Mouse (Mus musculus) myocyte (in vitro differentiated cells): ENCODE results near the gene Wdr82.

Experiments
- CEBPB ChIP-seq: IDR thresholded peaks from 2 replicates; pipeline ENCODE4 v1.6.1; 2011; ENCODE audit warnings: mild to moderate bottlenecking, moderate library complexity; ENCODE audit not compliant: poor library complexity, insufficient read depth, severe bottlenecking
- E2F4 ChIP-seq: IDR thresholded peaks from one replicate; pipeline ENCODE4 v1.6.1; 2011; ENCODE audit warnings: mild to moderate bottlenecking, control low read depth, moderate library complexity; ENCODE audit not compliant: insufficient read depth
- MAX ChIP-seq: IDR thresholded peaks from one replicate; pipeline ENCODE4 v1.6.1; 2011; ENCODE audit warnings: low read depth, mild to moderate bottlenecking, control low read depth
- MYOD1 ChIP-seq, 3 experiments: IDR thresholded peaks; one replicate each; pipeline ENCODE4 v1.6.1; 2011; ENCODE audit warnings: control low read depth in 2 of 3, low read depth in 2 of 3, mild to moderate bottlenecking in 2 of 3, moderate library complexity in 1 of 3; ENCODE audit not compliant: insufficient read length in 2 of 3, control insufficient read depth in 1 of 3
- MYOG ChIP-seq, 3 experiments: IDR thresholded peaks; one replicate each; pipeline ENCODE4 v1.6.1; 2011; ENCODE audit warnings: control low read depth in 2 of 3, low read depth in 2 of 3, mild to moderate bottlenecking in 2 of 3; ENCODE audit not compliant: insufficient read length in 2 of 3, control insufficient read depth in 1 of 3, insufficient read depth in 1 of 3
- POLR2A ChIP-seq: IDR thresholded peaks from one replicate; pipeline ENCODE4 v1.6.1; 2011; ENCODE audit warnings: low read depth, mild to moderate bottlenecking, control low read depth, moderate library complexity; ENCODE audit not compliant: insufficient read length
- POLR2AphosphoS2 ChIP-seq: IDR thresholded peaks from one replicate; pipeline ENCODE4 v1.6.1; 2011; ENCODE audit warnings: low read depth, control low read depth; ENCODE audit not compliant: insufficient read length
- REST ChIP-seq: IDR thresholded peaks from one replicate; pipeline ENCODE4 v1.6.1; 2011; ENCODE audit warnings: mild to moderate bottlenecking, control low read depth, moderate library complexity; ENCODE audit not compliant: insufficient read depth, insufficient read length
- SRF ChIP-seq: IDR thresholded peaks from one replicate; pipeline ENCODE4 v1.6.1; 2011; ENCODE audit warnings: low read depth; ENCODE audit not compliant: control insufficient read depth, insufficient read length
- TCF12 ChIP-seq: IDR thresholded peaks from one replicate; pipeline ENCODE4 v1.6.1; 2011; ENCODE audit warnings: mild to moderate bottlenecking, control low read depth; ENCODE audit not compliant: poor library complexity, insufficient read depth, severe bottlenecking
- TCF3 ChIP-seq: IDR thresholded peaks from one replicate; pipeline ENCODE4 v1.6.1; 2011; ENCODE audit warnings: low read depth, control low read depth; ENCODE audit not compliant: insufficient read length
- USF1 ChIP-seq: IDR thresholded peaks from one replicate; pipeline ENCODE4 v1.6.1; 2011; ENCODE audit warnings: low read depth, mild to moderate bottlenecking, control low read depth, moderate library complexity

DNA sequence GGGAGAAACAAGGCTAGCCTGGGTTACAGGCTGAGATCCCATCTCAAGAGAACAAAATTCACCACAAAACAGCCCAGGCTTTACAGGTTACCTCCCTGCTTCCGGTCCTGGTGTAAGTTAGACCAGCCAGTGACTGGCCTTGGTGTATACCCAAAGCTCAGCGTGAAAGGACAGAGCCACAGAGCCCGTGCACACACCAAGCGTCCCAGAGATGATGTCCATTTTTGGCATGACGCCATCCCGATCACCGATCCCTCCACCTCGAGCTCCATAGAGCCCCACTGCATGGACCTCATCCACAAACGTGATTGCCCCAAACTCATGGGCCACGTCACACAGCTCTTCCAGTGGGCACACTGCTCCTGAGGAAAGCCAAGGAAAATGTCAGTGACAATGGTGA lies 67.2 kb downstream of the Wdr82 start:
- TF ChIP-seq TCF12 (no peak), MAX (no peak), POLR2AphosphoS2 (no peak), POLR2A (no peak), E2F4 (no peak), MYOG (IDR thresholded peaks at IDR 0.05; ENCODE audit: control insufficient read depth in 1 of 3, insufficient read depth in 1 of 3, insufficient read length in 2 of 3, low read depth in 2 of 3) (no peak), CEBPB (no peak), USF1 (no peak), SRF (no peak), MYOD1 (IDR thresholded peaks at IDR 0.05; ENCODE audit: control insufficient read depth in 1 of 3, insufficient read length in 2 of 3, low read depth in 2 of 3) (no peak), TCF3 (no peak), REST (no peak)
